Mouse (Mus musculus) midbrain, postnatal 0 days (tissue): ENCODE measurements around the gene Magi2. TPM values are rescaled to one million over a fixed set of nuclear protein-coding genes. Genes with fewer than 3 reads are reported as not detected.

Experiments used
- ATAC-seq: fragments of 200-750 bp; cut with Nextera tagmentation; 2 replicates; pipeline ENCODE4 v1.8.0; 2017; ENCODE audit warnings: moderate number of reproducible peaks, mild to moderate bottlenecking, moderate TSS enrichment, moderate library complexity; ENCODE audit not compliant: low FRiP score
- DNase-seq: peaks from one replicate; pipeline ENCODE4 v3.0.0-alpha.2; 2015; ENCODE audit warnings: low spot score
- H3K27ac ChIP-seq: fragments of 300-500 bp; sonication (generic); 2 replicates; pipeline ENCODE4 v1.5.1; 2014; ENCODE audit warnings: low read depth, mild to moderate bottlenecking, low read length, mixed read lengths
- H3K27me3 ChIP-seq: fragments of 300-500 bp; sonication (generic); 2 replicates; pipeline ENCODE4 v1.6.1; 2014; ENCODE audit warnings: low read length, control low read depth, mixed read lengths; ENCODE audit not compliant: insufficient read depth
- H3K36me3 ChIP-seq: fragments of 300-500 bp; sonication (generic); 2 replicates; pipeline ENCODE4 v1.6.1; 2014; ENCODE audit warnings: low read length, control low read depth, mixed read lengths; ENCODE audit not compliant: insufficient read depth
- H3K4me1 ChIP-seq: fragments of 300-500 bp; sonication (generic); 2 replicates; pipeline ENCODE4 v1.6.1; 2014; ENCODE audit warnings: mild to moderate bottlenecking, control low read depth, antibody characterized with exemption, low read length, mixed read lengths; ENCODE audit not compliant: insufficient read depth
- H3K4me2 ChIP-seq: fragments of 300-500 bp; sonication (generic); 2 replicates; pipeline ENCODE4 v1.6.1; 2014; ENCODE audit warnings: low read depth, mild to moderate bottlenecking, low read length, mixed read lengths; ENCODE audit not compliant: poor library complexity, severe bottlenecking
- H3K4me3 ChIP-seq: fragments of 300-500 bp; sonication (generic); 2 replicates; pipeline ENCODE4 v1.5.1; 2014; ENCODE audit warnings: low read depth, mild to moderate bottlenecking, low read length, moderate library complexity
- H3K9ac ChIP-seq: fragments of 300-500 bp; sonication (generic); replicated peaks from 2 replicates; pipeline ENCODE4 v1.6.1; 2014; ENCODE audit warnings: mild to moderate bottlenecking, low read length, moderate library complexity, mixed read lengths; ENCODE audit not compliant: poor library complexity, severe bottlenecking
- H3K9me3 ChIP-seq: fragments of 300-500 bp; sonication (generic); 2 replicates; pipeline ENCODE4 v1.6.1; 2016; ENCODE audit warnings: low read length, control low read depth
- CTCF ChIP-seq: IDR thresholded peaks from 2 replicates; pipeline ENCODE4 v1.5.1; 2016; ENCODE audit warnings: antibody characterized with exemption, mild to moderate bottlenecking
- WGBS: fragments of 180-500 bp; shearing (Covaris S2); extraction: QIAGEN DNeasy Blood & Tissue Kit; methylation state at CpG from one replicate; pipeline ENCODE4 v1.1.7; 2014; 5-methylcytosine and 5-hydroxymethylcytosine counted together
- polyA plus RNA-seq: library from polyadenylated mRNA; unstranded; fragments of >200 nt; fragmentation: Nextera tagmentation; extraction: Ambion mirVana; gene quantifications from 2 replicates; pipeline ENCODE4 v1.2.1, GENCODE M21; 2015
- total RNA-seq: library from RNA; depleted of rRNA; stranded (reverse); fragments of >200 nt; gene quantifications from 2 replicates; pipeline ENCODE4 v1.2.3, GENCODE M21; 2014

The Magi2 gene
- total and polyA plus RNA-seq, 2 experiments from 2014 or later: 20.0 to 59.3 TPM

GRCm38 (mm10) chr5:20275632-20276031, 1048.8 kb downstream of the Magi2 start:
- H3K4me3 ChIP-seq: no peak overlapping the region
- H3K9ac ChIP-seq: no peak overlapping the region
- no peaks in the 10 kb centered on the region for H3K4me1 ChIP-seq
- H3K27ac ChIP-seq: no peak overlapping the region
- H3K36me3 ChIP-seq: no peaks in the 10 kb centered on the region
- WGBS: 91% methylated on average over 2 of the region's 2 CpGs
- no peaks in the 10 kb centered on the region for H3K27me3 ChIP-seq
- H3K9me3 ChIP-seq: no peaks in the 10 kb centered on the region
- H3K4me2 ChIP-seq: no peak overlapping the region
- ATAC-seq: no peak
- no peak for DNase-seq
- TF ChIP-seq CTCF: no peak

- Histone ChIP-seq H3K36me3 (no peaks in the 10 kb centered on the region), H3K4me1 (no peaks in the 10 kb centered on the region), H3K27ac (no peak overlapping the region), H3K4me3 (no peak overlapping the region), H3K9me3 (no peaks in the 10 kb centered on the region), H3K9ac (no peak overlapping the region), H3K4me2 (no peak overlapping the region), H3K27me3 (no peaks in the 10 kb centered on the region)
- DNase-seq (no peak), ATAC-seq (no peak)
- no peak for TF ChIP-seq CTCF
- 61% methylated on average over 8 of the region's 8 CpGs for WGBS
Measured at GRCm38 (mm10) chr5:20285080-20285840, 1058.4 kb downstream of the Magi2 start.

GRCm38 (mm10) chr5:20294521-20294920, 1067.7 kb downstream of the Magi2 start:
- 79% methylated on average over 11 of the region's 11 CpGs for WGBS
- no peaks in the 10 kb centered on the region for H3K36me3 ChIP-seq
- no peak overlapping the region for H3K27ac ChIP-seq
- DNase-seq (no peak), ATAC-seq (no peak)
- no peak overlapping the region for H3K4me2 ChIP-seq
- H3K4me3 ChIP-seq: no peak overlapping the region
- H3K27me3 ChIP-seq: no peaks in the 10 kb centered on the region
- no peaks in the 10 kb centered on the region for H3K9me3 ChIP-seq
- no peak for TF ChIP-seq CTCF
- no peaks in the 10 kb centered on the region for H3K4me1 ChIP-seq
- no peak overlapping the region for H3K9ac ChIP-seq

GRCm38 (mm10) chr5:20299816-20300215, 1073.0 kb downstream of the Magi2 start:
- Histone ChIP-seq H3K36me3 (no peaks in the 10 kb centered on the region), H3K4me1 (no peaks in the 10 kb centered on the region), H3K4me3 (no peak overlapping the region), H3K9me3 (no peaks in the 10 kb centered on the region), H3K27ac (no peak overlapping the region), H3K9ac (no peak overlapping the region), H3K4me2 (no peak overlapping the region), H3K27me3 (no peaks in the 10 kb centered on the region)
- TF ChIP-seq CTCF: no peak
- WGBS: 77% methylated on average over 6 of the region's 6 CpGs
- ATAC-seq (no peak), DNase-seq (no peak)

GRCm38 (mm10) chr5:20303056-20303965, 1076.5 kb downstream of the Magi2 start:
- H3K27ac ChIP-seq: no peak overlapping the region
- WGBS: 82% methylated on average over 8 of the region's 8 CpGs
- H3K4me1 ChIP-seq: no peaks in the 10 kb centered on the region
- H3K9ac ChIP-seq: no peak overlapping the region
- ATAC-seq (no peak), DNase-seq (peak; percentile 51)
- no peaks in the 10 kb centered on the region for H3K27me3 ChIP-seq
- no peak overlapping the region for H3K4me3 ChIP-seq
- H3K36me3 ChIP-seq: no peaks in the 10 kb centered on the region
- no peak for TF ChIP-seq CTCF
- H3K4me2 ChIP-seq: no peak overlapping the region
- H3K9me3 ChIP-seq: no peaks in the 10 kb centered on the region

- Histone ChIP-seq H3K4me1 (no peaks in the 10 kb centered on the region), H3K4me3 (no peak overlapping the region), H3K27me3 (no peaks in the 10 kb centered on the region), H3K27ac (no peak overlapping the region), H3K9ac (no peak overlapping the region), H3K4me2 (no peak overlapping the region), H3K9me3 (no peaks in the 10 kb centered on the region), H3K36me3 (no peaks in the 10 kb centered on the region)
- TF ChIP-seq CTCF: no peak
- whole genome bisulfite sequencing: 84% methylated on average over 2 of the region's 2 CpGs
- no peak for DNase-seq
- ATAC-seq: no peak
Measured at GRCm38 (mm10) chr5:20320970-20321369, 1094.1 kb downstream of the Magi2 start.
